Mouse (Mus musculus) neural tube, embryonic 12.5 days (tissue): Measurements from ENCODE around the gene Gm26965. TPM values are rescaled to one million over a fixed set of nuclear protein-coding genes. Genes with fewer than 3 reads are reported as not detected.

Source experiments
- ATAC-seq: fragments of 200-750 bp; cut with Nextera tagmentation; 2 replicates; pipeline ENCODE4 v1.8.0; 2017; ENCODE audit warnings: low read depth, mild to moderate bottlenecking, moderate TSS enrichment, moderate library complexity; ENCODE audit not compliant: low FRiP score
- H3K27ac ChIP-seq: fragments of 300-500 bp; sonication (generic); 2 replicates; pipeline ENCODE4 v1.5.1; 2016
- H3K27me3 ChIP-seq: fragments of 300-500 bp; sonication (generic); replicated peaks from 2 replicates; pipeline ENCODE4 v1.6.1; 2016; ENCODE audit warnings: mild to moderate bottlenecking
- H3K36me3 ChIP-seq: fragments of 300-500 bp; sonication (generic); 2 replicates; pipeline ENCODE4 v1.6.1; 2016; ENCODE audit warnings: mild to moderate bottlenecking
- H3K4me1 ChIP-seq: fragments of 300-500 bp; sonication (generic); 2 replicates; pipeline ENCODE4 v1.6.1; 2016
- H3K4me2 ChIP-seq: fragments of 300-500 bp; sonication (generic); replicated peaks from 2 replicates; pipeline ENCODE4 v1.6.1; 2016; ENCODE audit warnings: mild to moderate bottlenecking
- H3K4me3 ChIP-seq: fragments of 300-500 bp; sonication (generic); 2 replicates; pipeline ENCODE4 v1.5.1; 2016
- H3K9ac ChIP-seq: fragments of 300-500 bp; sonication (generic); 2 replicates; pipeline ENCODE4 v1.6.1; 2016; ENCODE audit warnings: mild to moderate bottlenecking
- H3K9me3 ChIP-seq: fragments of 300-500 bp; sonication (generic); 2 replicates; pipeline ENCODE4 v1.6.1; 2016; ENCODE audit warnings: mild to moderate bottlenecking
- WGBS: fragments of 180-500 bp; shearing (Covaris S2); methylation state at CpG from one replicate; pipeline ENCODE4 v1.1.7; 2016; 5-methylcytosine and 5-hydroxymethylcytosine counted together
- polyA plus RNA-seq: library from polyadenylated mRNA; unstranded; fragments of >200 nt; fragmentation: Nextera tagmentation; extraction: Ambion mirVana; gene quantifications from 2 replicates; pipeline ENCODE4 v1.2.1, GENCODE M21; 2016

The Gm26965 gene
- not detected in 2 replicates for polyA plus RNA-seq

GRCm38 (mm10) chr13:67525753-67526410 lies at the start of gene Gm26965, which contains the start of gene Zfp87:
Gene Gm26965 (minus strand): TSS chr13:67526151.
Gene Zfp87 (minus strand): TSS chr13:67526177.
- Histone ChIP-seq H3K4me2 (peak within 1 kb of the TSS; percentile 74), H3K9me3 (no peaks in the 10 kb centered on the region), H3K4me3 (peak within 1 kb of the TSS; percentile 72), H3K27ac (0 out of 2 replicates have a peak within 1 kb of the TSS, but pooled peaks have one; percentile 9), H3K27me3 (no peaks in the 10 kb centered on the region), H3K4me1 (peaks cover 12% of the 10 kb centered on the region; the same call in 1 of the 2 replicates), H3K9ac (peak within 1 kb of the TSS; percentile 80), H3K36me3 (peaks cover 1% of the 10 kb centered on the region)
- peak; percentile 98 for ATAC-seq
- WGBS: under 1% methylated on average over 27 of the region's 27 CpGs

DNA sequence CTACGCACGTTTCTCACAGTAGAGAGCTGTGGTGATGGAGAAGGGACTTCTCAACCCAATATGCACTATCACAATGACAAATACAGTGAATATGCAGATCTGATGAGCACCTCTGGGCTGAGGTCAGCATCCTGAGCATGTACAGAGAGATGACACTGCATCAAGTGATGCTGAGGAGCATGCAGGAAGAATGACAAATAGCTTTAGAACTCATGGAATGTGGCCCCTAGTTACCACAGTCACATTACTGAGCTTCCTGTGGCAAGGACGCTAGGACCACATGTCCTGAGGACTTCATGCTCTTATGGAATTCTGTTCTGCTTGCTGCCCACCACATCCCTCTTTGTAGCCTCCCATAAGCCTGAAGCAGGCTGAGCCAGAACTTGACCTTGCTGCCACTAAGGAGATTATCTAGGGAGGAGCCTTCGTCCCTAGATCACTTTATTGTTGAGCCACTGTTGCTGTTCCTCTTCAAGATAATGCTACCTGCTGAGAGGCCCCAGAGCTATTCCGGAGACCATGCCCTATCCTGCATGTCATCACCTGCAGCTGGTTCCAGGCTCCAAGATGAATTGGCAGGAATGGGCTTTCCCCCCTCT lies 46.7 kb upstream of the Gm26965 start:
- ATAC-seq: no peak
- Histone ChIP-seq H3K4me1 (no peaks in the 10 kb centered on the region), H3K4me2 (no peak overlapping the region), H3K9ac (no peak overlapping the region), H3K9me3 (no peaks in the 10 kb centered on the region), H3K27ac (no peak overlapping the region), H3K36me3 (no peaks in the 10 kb centered on the region), H3K4me3 (no peak overlapping the region), H3K27me3 (no peaks in the 10 kb centered on the region)
- 68% methylated on average over 5 of the region's 5 CpGs for WGBS

DNA sequence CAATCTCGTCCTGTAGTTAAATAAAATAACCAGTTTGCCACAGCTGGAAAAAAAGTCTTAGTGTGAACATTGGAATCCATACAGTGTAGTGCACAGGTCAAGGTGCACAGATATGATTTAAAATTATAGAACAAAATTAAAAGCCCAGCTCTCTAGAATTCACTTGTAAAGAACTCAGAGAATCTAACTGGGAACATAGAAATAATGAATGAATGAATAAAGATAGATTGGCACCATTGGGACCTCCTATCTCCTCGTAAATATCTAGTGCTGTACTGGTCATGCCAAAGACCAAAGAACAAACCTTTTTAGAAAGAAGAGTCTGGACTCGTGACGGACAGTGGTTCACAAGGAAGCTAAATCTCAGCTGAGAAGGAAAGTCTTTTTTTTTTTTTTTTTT lies 27.8 kb upstream of the Gm26965 start, which contains the start of gene Zfp748:
Gene Zfp748 (minus strand): TSS at position 101 of the 400 bp plus-strand sequence.
- peak within 1 kb of the TSS; percentile 79 for H3K9ac ChIP-seq
- no peaks in the 10 kb centered on the region for H3K9me3 ChIP-seq
- peak within 1 kb of the TSS; percentile 84 for H3K4me3 ChIP-seq
- peak within 1 kb of the TSS; percentile 65 for H3K27ac ChIP-seq
- H3K27me3 ChIP-seq: no peaks in the 10 kb centered on the region
- no peaks in the 10 kb centered on the region for H3K36me3 ChIP-seq
- no peak for ATAC-seq
- H3K4me1 ChIP-seq: peaks cover 9% of the 10 kb centered on the region
- 77% methylated on average over 4 of the region's 4 CpGs for WGBS
- H3K4me2 ChIP-seq: peak within 1 kb of the TSS; percentile 65

GRCm38 (mm10) chr13:67552505-67553346 lies 26.8 kb upstream of the Gm26965 start:
- Histone ChIP-seq H3K27ac (peak overlapping the region; percentile 65), H3K4me2 (peak overlapping the region; percentile 65), H3K4me1 (peaks cover 9% of the 10 kb centered on the region), H3K9ac (peak overlapping the region; percentile 79), H3K4me3 (peak overlapping the region; percentile 84), H3K27me3 (no peaks in the 10 kb centered on the region), H3K9me3 (no peaks in the 10 kb centered on the region), H3K36me3 (no peaks in the 10 kb centered on the region)
- peak; percentile 98 for ATAC-seq
- under 1% methylated on average over 44 of the region's 44 CpGs for WGBS

- no peak overlapping the region for H3K9ac ChIP-seq
- no peak for ATAC-seq
- H3K4me2 ChIP-seq: no peak overlapping the region
- 0 out of 2 replicates have a peak, but pooled peaks cover 5% of the 10 kb centered on the region for H3K9me3 ChIP-seq
- peaks cover 42% of the 10 kb centered on the region for H3K36me3 ChIP-seq
- 65% methylated on average over 1 of the region's 1 CpGs for WGBS
- no peak overlapping the region for H3K4me3 ChIP-seq
- no peaks in the 10 kb centered on the region for H3K27me3 ChIP-seq
- no peaks in the 10 kb centered on the region for H3K4me1 ChIP-seq
- H3K27ac ChIP-seq: no peak overlapping the region
Observed at GRCm38 (mm10) chr13:67545941-67546340, 20.0 kb upstream of the Gm26965 start.

DNA sequence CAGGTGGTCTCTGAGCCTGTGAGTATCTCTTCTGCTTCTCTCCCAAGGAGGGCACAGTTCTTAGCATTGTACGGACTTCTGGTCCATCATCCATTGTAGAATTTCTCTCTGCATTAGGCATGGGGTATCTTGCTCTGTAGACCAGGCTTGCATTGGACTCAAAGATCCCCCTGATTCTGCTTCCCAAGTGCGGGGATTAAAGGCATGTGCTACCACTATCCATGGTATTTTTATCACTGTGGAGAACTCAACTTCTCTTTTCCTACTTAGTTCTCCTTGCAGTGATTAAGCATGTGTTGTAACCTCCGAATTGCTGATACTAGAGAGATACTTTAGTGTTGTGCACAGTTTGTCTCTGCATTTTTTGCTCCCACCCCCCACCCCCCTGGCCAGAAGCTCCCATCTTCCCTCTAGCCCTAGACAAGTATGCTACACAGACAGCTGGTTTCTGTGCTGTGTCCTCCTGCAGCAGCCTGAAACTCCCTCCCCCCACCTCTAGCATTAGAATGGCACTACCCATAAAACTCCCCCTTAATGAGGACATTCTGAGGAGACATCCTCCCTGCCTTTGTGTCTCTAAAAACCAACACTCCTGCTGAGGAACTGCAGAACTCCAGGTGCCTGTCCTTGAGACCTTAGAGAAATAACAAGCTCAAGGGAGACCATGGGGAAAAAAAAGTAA lies 1.2 kb upstream of the Gm26965 start:
- Histone ChIP-seq H3K27ac (no peak overlapping the region), H3K36me3 (no peaks in the 10 kb centered on the region), H3K4me1 (peaks cover 12% of the 10 kb centered on the region; the same call in 1 of the 2 replicates), H3K9ac (no peak overlapping the region), H3K4me3 (no peak overlapping the region), H3K4me2 (no peak overlapping the region), H3K27me3 (no peaks in the 10 kb centered on the region), H3K9me3 (no peaks in the 10 kb centered on the region)
- ATAC-seq: no peak
- WGBS: 51% methylated on average over 3 of the region's 3 CpGs

GRCm38 (mm10) chr13:67500908-67501307 lies 25.0 kb downstream of the Gm26965 start:
- H3K27ac ChIP-seq: no peak overlapping the region
- peak; percentile 19 for ATAC-seq
- H3K4me1 ChIP-seq: peaks cover 7% of the 10 kb centered on the region
- no peak overlapping the region for H3K4me2 ChIP-seq
- WGBS: 78% methylated on average over 1 of the region's 1 CpGs
- no peak overlapping the region for H3K9ac ChIP-seq
- no peaks in the 10 kb centered on the region for H3K9me3 ChIP-seq
- no peaks in the 10 kb centered on the region for H3K36me3 ChIP-seq
- no peaks in the 10 kb centered on the region for H3K27me3 ChIP-seq
- H3K4me3 ChIP-seq: no peak overlapping the region

DNA sequence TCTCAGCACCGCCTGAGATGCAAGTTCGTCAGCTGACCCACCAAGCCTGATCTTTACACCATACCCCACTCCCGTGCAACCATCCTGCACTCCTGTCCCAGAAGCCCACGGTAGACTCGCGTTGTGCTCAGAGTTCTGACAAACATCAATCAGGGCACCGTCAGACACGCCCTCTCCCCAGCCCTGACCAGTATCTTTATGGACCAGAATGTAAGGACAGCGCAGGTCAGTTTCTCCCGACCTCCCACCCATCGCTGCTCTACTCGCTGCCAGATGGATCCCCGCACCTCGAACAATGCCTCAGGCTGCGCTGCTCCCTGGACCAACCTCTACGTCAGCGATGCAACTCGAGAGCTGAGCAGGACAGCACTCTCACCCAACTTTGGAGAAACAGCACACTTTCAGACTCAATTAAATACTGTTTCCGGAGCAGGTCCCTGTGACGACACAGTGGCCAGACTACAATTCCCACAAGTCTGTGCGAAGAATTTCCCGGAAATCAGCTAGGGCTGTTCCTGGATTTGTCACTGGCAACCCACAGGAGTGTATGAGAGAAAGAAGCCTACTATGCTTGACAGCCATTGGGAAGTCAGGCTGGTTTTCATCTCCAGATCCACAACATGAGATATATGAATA lies 25.7 kb downstream of the Gm26965 start, which contains the start of gene Zfp58:
Gene Zfp58 (minus strand): TSS at position 472 of the 636 bp plus-strand sequence.
- Histone ChIP-seq H3K9ac (peak within 1 kb of the TSS; percentile 65), H3K4me2 (peak within 1 kb of the TSS; percentile 82), H3K27me3 (no peaks in the 10 kb centered on the region), H3K36me3 (peaks cover 2% of the 10 kb centered on the region; the same call in 1 of the 2 replicates), H3K9me3 (no peaks in the 10 kb centered on the region), H3K4me1 (peaks cover 7% of the 10 kb centered on the region), H3K27ac (no peak within 1 kb of the TSS), H3K4me3 (peak within 1 kb of the TSS; percentile 75)
- WGBS: under 1% methylated on average over 22 of the region's 22 CpGs
- peak; percentile 95 for ATAC-seq

GRCm38 (mm10) chr13:67495631-67496030 lies 30.3 kb downstream of the Gm26965 start:
- 93% methylated on average over 1 of the region's 1 CpGs for WGBS
- no peak for ATAC-seq
- H3K27me3 ChIP-seq: no peaks in the 10 kb centered on the region
- H3K4me3 ChIP-seq: no peak overlapping the region
- H3K4me2 ChIP-seq: no peak overlapping the region
- no peak overlapping the region for H3K9ac ChIP-seq
- no peak overlapping the region for H3K27ac ChIP-seq
- peaks cover 44% of the 10 kb centered on the region for H3K36me3 ChIP-seq
- H3K4me1 ChIP-seq: peaks cover 7% of the 10 kb centered on the region
- H3K9me3 ChIP-seq: peaks cover 14% of the 10 kb centered on the region

- Histone ChIP-seq H3K27ac (no peak overlapping the region), H3K4me3 (peak overlapping the region; percentile 57), H3K36me3 (peaks cover 10% of the 10 kb centered on the region), H3K27me3 (no peaks in the 10 kb centered on the region), H3K9ac (peak overlapping the region; percentile 49), H3K4me1 (no peaks in the 10 kb centered on the region), H3K4me2 (peak overlapping the region; percentile 70), H3K9me3 (no peaks in the 10 kb centered on the region)
- WGBS: 48% methylated on average over 8 of the region's 8 CpGs
- peak; percentile 75 for ATAC-seq
Observed at GRCm38 (mm10) chr13:67484424-67484811, 41.5 kb downstream of the Gm26965 start.
